Mouse (Mus musculus) embryonic facial prominence, embryonic 12.5 days (tissue): Measurements from ENCODE around the gene Snw1. TPM values are rescaled to one million over a fixed set of nuclear protein-coding genes. Genes with fewer than 3 reads are reported as not detected.
"Not testable (repeated sequence)": the region's sequence is repeated elsewhere in the genome, so short reads cannot be mapped to it uniquely, and the experiment has no call there.

ENCODE experiments used
- ATAC-seq: fragments of 200-750 bp; cut with Nextera tagmentation; 2 replicates; pipeline ENCODE4 v1.8.0; 2017; ENCODE audit not compliant: insufficient number of reproducible peaks, insufficient read depth, low FRiP score, low TSS enrichment
- H3K27ac ChIP-seq: fragments of 300-500 bp; sonication (generic); 2 replicates; pipeline ENCODE4 v1.5.1; 2016; ENCODE audit warnings: mild to moderate bottlenecking
- H3K27me3 ChIP-seq: fragments of 300-500 bp; sonication (generic); 2 replicates; pipeline ENCODE4 v1.6.1; 2016; ENCODE audit warnings: mild to moderate bottlenecking, moderate library complexity
- H3K36me3 ChIP-seq: fragments of 300-500 bp; sonication (generic); 2 replicates; pipeline ENCODE4 v1.6.1; 2016; ENCODE audit warnings: mild to moderate bottlenecking
- H3K4me1 ChIP-seq: fragments of 300-500 bp; sonication (generic); 2 replicates; pipeline ENCODE4 v1.6.1; 2016
- H3K4me2 ChIP-seq: fragments of 300-500 bp; sonication (generic); replicated peaks from 2 replicates; pipeline ENCODE4 v1.6.1; 2016; ENCODE audit warnings: mild to moderate bottlenecking, moderate library complexity
- H3K4me3 ChIP-seq: fragments of 300-500 bp; sonication (generic); 2 replicates; pipeline ENCODE4 v1.5.1; 2016; ENCODE audit warnings: mild to moderate bottlenecking
- H3K9ac ChIP-seq: fragments of 300-500 bp; sonication (generic); 2 replicates; pipeline ENCODE4 v1.6.1; 2016; ENCODE audit warnings: mild to moderate bottlenecking, moderate library complexity
- H3K9me3 ChIP-seq: fragments of 300-500 bp; sonication (generic); 2 replicates; pipeline ENCODE4 v1.6.1; 2016; ENCODE audit warnings: mild to moderate bottlenecking, moderate library complexity
- WGBS: fragments of 180-500 bp; shearing (Covaris S2); methylation state at CpG from one replicate; pipeline ENCODE4 v1.1.7; 2016; 5-methylcytosine and 5-hydroxymethylcytosine counted together
- polyA plus RNA-seq: library from polyadenylated mRNA; unstranded; fragments of >200 nt; fragmentation: Nextera tagmentation; extraction: Ambion mirVana; gene quantifications from 2 replicates; pipeline ENCODE4 v1.2.1, GENCODE M21; 2016

Snw1 gene
- polyA plus RNA-seq = 142 and 147 TPM in 2 replicates

GRCm38 (mm10) chr12:87471964-87472786 is at the start of gene Snw1:
Gene Snw1 (minus strand): TSS chr12:87472274.
- peaks cover 9% of the 10 kb centered on the region for H3K4me1 ChIP-seq
- ATAC-seq = peak; percentile 95
- peak within 1 kb of the TSS; percentile 91 for H3K27ac ChIP-seq
- H3K9me3 ChIP-seq = no peaks in the 10 kb centered on the region
- 3% methylated on average over 45 of the region's 45 CpGs for WGBS
- H3K36me3 ChIP-seq = peaks cover 15% of the 10 kb centered on the region
- peak within 1 kb of the TSS; percentile 77 for H3K4me3 ChIP-seq
- H3K4me2 ChIP-seq = peak within 1 kb of the TSS; percentile 56
- peak within 1 kb of the TSS; percentile 87 for H3K9ac ChIP-seq
- H3K27me3 ChIP-seq = no peaks in the 10 kb centered on the region

DNA sequence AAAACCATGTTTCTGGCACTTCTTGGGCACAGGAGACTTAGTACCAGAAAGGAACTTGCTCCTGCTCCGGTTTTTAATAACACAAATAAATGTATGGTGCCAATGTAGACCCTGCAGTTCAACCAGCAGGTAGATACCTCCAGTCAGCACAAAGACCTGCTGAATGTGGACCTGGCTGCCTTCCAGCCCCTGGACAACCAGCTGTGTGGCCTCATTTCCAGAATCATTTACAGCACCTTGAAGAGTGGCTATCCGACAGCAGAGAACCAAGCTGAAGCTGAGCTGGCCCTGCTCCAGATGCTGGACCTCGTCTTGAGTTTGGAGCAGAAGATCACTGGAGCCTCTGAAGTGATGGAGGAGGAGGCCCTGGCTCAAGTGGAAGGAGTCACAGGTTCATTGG is 47.5 kb upstream of the Snw1 start:
- H3K27me3 ChIP-seq, H3K4me3 ChIP-seq, H3K27ac ChIP-seq, ATAC-seq, H3K4me1 ChIP-seq, H3K9ac ChIP-seq, H3K36me3 ChIP-seq, H3K9me3 ChIP-seq, H3K4me2 ChIP-seq: not testable (repeated sequence)
- WGBS = 65% methylated on average over 3 of the region's 3 CpGs

DNA sequence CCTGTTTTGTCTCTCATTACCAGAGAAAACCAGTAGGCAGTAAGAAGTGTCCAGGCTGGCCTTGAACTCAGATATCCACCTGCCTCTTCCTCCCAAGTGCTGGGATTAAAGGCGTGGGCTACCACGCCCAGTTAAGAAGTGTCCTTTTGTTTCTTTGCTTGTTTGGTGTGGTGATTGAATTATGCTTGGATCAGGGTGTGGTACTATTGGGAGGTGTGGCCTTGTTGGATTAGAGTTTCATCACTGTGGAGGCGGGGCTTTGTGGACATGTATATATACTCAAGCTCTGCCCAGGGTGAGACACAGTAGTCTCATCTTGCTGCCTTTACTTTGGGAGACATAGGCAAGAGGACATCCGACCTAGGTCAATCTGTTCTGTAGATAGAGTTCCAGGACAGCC is 41.9 kb upstream of the Snw1 start, which contains the start of gene Gm8300:
Gene Gm8300, plus strand, starts transcription at position 301 of the 400 bp plus-strand sequence.
- H3K27me3 ChIP-seq, H3K9me3 ChIP-seq, H3K4me1 ChIP-seq, ATAC-seq, H3K27ac ChIP-seq, H3K4me3 ChIP-seq, H3K36me3 ChIP-seq, H3K4me2 ChIP-seq, H3K9ac ChIP-seq: not testable (repeated sequence)
- 89% methylated on average over 4 of the region's 4 CpGs for WGBS

GRCm38 (mm10) chr12:87494421-87494820 is 22.3 kb upstream of the Snw1 start, which contains the start of gene Gm5788:
Gene Gm5788 (plus strand): TSS chr12:87494721.
- H3K36me3 ChIP-seq, ATAC-seq, H3K4me1 ChIP-seq, H3K27ac ChIP-seq, H3K4me3 ChIP-seq, H3K9me3 ChIP-seq, H3K9ac ChIP-seq, H3K27me3 ChIP-seq, H3K4me2 ChIP-seq: not testable (repeated sequence)
- WGBS = 92% methylated on average over 3 of the region's 3 CpGs

DNA sequence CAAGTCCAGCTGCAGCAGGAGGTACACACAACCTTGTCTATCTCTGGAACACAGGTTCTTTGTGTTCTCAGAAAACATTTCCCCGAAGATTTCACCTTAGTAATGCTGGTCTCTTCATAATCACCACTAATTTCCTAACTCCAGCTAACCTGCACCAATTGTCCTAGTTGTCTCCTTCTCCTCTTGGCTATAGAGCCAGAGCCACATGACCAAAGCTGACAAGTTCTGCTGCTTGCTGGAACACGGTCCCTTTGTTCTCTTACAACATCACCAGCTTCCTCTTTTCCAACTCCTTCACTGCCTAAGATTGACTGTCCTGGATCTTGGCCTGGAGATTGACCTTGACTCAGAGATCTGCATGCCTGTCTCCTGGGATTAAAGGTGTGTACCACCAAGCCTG is 16.6 kb upstream of the Snw1 start:
- H3K4me1 ChIP-seq, H3K9me3 ChIP-seq, H3K4me3 ChIP-seq, ATAC-seq, H3K4me2 ChIP-seq, H3K36me3 ChIP-seq, H3K27ac ChIP-seq, H3K27me3 ChIP-seq, H3K9ac ChIP-seq: not testable (repeated sequence)
- 44% methylated on average over 2 of the region's 2 CpGs for WGBS

GRCm38 (mm10) chr12:87482482-87482881 is 10.4 kb upstream of the Snw1 start:
- WGBS = 75% methylated on average over 5 of the region's 5 CpGs

GRCm38 (mm10) chr12:87474756-87475155 is 2.7 kb upstream of the Snw1 start:
- Histone ChIP-seq H3K9me3 (no peaks in the 10 kb centered on the region), H3K27me3 (no peaks in the 10 kb centered on the region), H3K9ac (no peak overlapping the region), H3K36me3 (no peaks in the 10 kb centered on the region; the same call in 1 of the 2 replicates), H3K4me2 (no peak overlapping the region), H3K4me3 (no peak overlapping the region), H3K27ac (no peak overlapping the region), H3K4me1 (peaks cover 9% of the 10 kb centered on the region)
- WGBS = 76% methylated on average over 3 of the region's 3 CpGs
- no peak for ATAC-seq

More at GRCm38 (mm10) chr12:87482482-87482881, 10.4 kb upstream of the Snw1 start:
- not testable (repeated sequence) for H3K9ac ChIP-seq, H3K27ac ChIP-seq, H3K36me3 ChIP-seq, H3K4me2 ChIP-seq, H3K27me3 ChIP-seq, H3K9me3 ChIP-seq, H3K4me3 ChIP-seq, H3K4me1 ChIP-seq
- 0 out of 2 replicates have a peak, but pooled peaks have one; percentile 22 for ATAC-seq

DNA sequence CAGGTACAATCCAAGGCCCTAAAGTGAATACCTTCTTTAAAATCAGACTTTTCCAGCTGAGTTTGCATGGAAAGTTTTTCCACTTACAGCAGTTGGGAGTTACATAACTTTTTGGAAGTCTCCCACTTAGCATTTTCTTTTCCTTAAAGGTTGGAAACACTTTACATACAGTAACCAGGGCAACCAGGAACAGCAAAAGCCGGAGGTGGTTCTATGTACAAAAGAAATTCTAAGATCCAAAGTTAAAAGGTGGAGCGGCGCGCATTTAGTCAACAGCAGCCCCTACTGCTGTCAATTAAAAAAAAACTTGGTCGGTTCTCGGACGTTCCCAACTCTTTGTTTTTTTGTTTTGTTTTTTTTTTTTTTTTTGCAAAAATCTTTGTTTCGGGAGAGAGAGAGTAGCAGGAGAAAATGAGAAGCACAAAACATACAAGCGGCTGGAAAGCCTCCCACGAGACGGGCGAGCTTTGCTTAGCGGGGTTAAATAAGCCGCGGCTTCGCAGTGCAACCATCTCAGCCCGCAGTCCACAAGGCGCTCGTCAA is 582 bp downstream of the Snw1 start:
- peaks cover 21% of the 10 kb centered on the region for H3K36me3 ChIP-seq
- under 1% methylated on average over 19 of the region's 19 CpGs for WGBS

GRCm38 (mm10) chr12:87470263-87471136 is 1.6 kb downstream of the Snw1 start:
- no peaks in the 10 kb centered on the region for H3K27me3 ChIP-seq
- 57% methylated on average over 7 of the region's 7 CpGs for WGBS
- peaks cover 9% of the 10 kb centered on the region for H3K4me1 ChIP-seq
- H3K4me2 ChIP-seq = peak overlapping the region; percentile 56
- no peaks in the 10 kb centered on the region for H3K9me3 ChIP-seq
- H3K27ac ChIP-seq = no peak overlapping the region
- ATAC-seq = no peak
- H3K9ac ChIP-seq = peak overlapping the region; percentile 87; the same call in 1 of the 2 replicates
- peak overlapping the region; percentile 77 for H3K4me3 ChIP-seq
- peaks cover 26% of the 10 kb centered on the region for H3K36me3 ChIP-seq

More for the DNA sequence above, 582 bp downstream of the Snw1 start:
- peak overlapping the region; percentile 87 for H3K9ac ChIP-seq
- H3K27ac ChIP-seq = peak overlapping the region; percentile 91
- peak overlapping the region; percentile 77 for H3K4me3 ChIP-seq
- ATAC-seq = no peak
- no peaks in the 10 kb centered on the region for H3K9me3 ChIP-seq
- no peaks in the 10 kb centered on the region for H3K27me3 ChIP-seq
- peak overlapping the region; percentile 56 for H3K4me2 ChIP-seq
- peaks cover 9% of the 10 kb centered on the region for H3K4me1 ChIP-seq

DNA sequence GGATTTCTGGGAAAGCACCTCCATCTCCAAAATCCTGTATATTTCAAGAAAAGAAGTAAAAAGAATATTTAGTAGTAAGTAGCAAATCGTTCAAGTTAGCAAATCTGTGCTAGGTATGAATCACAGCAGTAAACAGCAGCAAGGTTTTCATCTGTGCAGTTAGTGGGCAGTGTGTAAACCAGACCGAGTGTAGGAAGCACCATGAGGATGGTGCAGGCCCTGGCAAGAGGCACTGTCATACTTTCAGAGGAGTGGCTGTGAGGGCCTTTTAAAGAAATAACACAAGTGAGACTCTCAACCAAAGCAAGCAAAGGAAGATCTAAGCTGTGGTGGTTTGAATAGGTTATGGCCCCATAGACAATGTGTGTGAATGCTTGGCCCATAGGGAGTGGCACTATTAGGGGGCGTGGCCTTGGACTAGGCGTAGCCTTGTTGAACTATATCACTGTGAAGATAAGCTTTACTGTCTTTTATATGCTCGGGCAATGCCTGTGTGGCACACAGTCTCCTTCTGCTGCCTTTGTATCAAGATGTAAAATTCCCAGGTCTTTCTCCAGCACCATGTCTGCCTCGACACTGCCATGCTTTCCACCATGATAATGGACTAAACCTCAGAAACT is 7.3 kb downstream of the Snw1 start:
- Histone ChIP-seq H3K4me1 (no peaks in the 10 kb centered on the region), H3K36me3 (peaks cover 69% of the 10 kb centered on the region), H3K9me3 (no peaks in the 10 kb centered on the region), H3K4me3 (no peak overlapping the region), H3K9ac (no peak overlapping the region), H3K27ac (no peak overlapping the region), H3K4me2 (no peak overlapping the region), H3K27me3 (no peaks in the 10 kb centered on the region)
- 87% methylated on average over 6 of the region's 6 CpGs for WGBS
- ATAC-seq = no peak

DNA sequence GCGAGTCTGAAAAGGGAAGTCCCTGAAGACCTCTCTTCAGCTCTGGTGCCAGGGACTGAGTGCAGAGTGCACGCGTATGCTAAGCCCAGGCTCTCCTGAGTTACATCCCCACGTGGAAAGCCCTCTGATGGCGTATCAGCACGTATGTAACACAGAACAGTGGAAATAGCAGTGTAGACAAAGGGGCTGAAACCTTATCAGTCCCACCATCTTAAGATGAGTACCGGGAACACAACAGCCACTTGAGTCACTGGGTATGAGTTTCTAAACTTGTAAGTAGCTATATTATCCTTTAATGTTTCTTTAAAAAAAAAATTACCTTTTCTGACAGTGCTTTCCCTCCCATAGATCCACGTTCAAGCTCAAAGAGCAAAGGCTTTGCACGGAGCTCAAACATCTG is 22.6 kb downstream of the Snw1 start:
- no peak overlapping the region for H3K4me2 ChIP-seq
- 93% methylated on average over 9 of the region's 9 CpGs for WGBS
- H3K27ac ChIP-seq = no peak overlapping the region
- H3K4me3 ChIP-seq = no peak overlapping the region
- no peaks in the 10 kb centered on the region for H3K27me3 ChIP-seq
- no peaks in the 10 kb centered on the region for H3K9me3 ChIP-seq
- H3K9ac ChIP-seq = no peak overlapping the region
- peaks cover 6% of the 10 kb centered on the region; the same call in 1 of the 2 replicates for H3K4me1 ChIP-seq
- H3K36me3 ChIP-seq = peaks cover 77% of the 10 kb centered on the region
- ATAC-seq = no peak
